ENCODE assay signal across 13 mouse cellular contexts in the genomic region with DNA sequence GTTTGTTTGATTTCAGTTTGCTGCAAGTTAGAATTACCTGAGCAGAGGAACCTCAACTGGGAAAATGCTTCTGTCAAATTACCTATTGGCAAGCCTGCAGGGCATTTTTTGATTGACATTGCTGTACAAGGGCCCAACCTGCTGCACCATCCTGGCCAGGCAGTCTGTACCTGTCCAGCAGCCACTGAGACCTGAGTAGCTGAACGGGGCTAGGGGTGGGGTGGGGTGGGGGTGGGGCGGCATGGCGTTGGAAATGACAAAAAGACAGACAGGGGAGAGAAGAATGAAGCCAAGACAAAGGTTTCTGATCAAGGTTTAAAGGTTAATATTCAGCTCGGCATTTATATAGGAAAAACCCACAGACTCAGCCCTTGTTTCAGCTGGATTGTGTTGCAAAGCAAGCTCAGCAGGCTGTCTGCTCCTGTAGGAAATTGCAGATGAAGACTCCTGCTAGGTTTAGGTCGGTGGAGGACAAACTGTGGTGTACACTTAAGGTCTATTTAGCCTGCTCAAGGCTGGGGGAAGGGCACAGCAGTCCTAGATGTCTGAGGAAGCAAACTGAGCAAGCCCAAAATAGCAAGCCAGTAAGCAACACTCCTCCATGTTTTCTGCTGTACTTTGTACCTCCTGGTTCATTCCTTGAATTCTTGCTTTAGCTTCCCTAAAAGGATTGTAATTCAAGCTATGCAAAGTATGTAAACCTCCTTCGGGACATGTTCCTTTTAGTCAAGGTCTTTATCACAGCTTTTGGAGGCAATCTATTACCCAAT.
DNase-seq lines count a peak whose midpoint lies in the region; ATAC-seq and TF ChIP-seq lines count a peak whose summit lies in the region.
"Had no signal": no experiment of that assay in that cellular context is flagged by ENCODE, and none has a peak within 500 bp of the region (broad histone marks: within the 10 kb centered on the region; RNA-seq: fewer than 3 reads in every experiment).

No protein-coding gene starts in this region.

- intact Hi-C loops in heart, adult 2 months (cut with DNase I): no loop called here

- H3K9ac ChIP-seq in heart, embryonic 12.5 days: no peak overlapping the region
- H3K9ac ChIP-seq in heart, adult 2 months (ENCODE audit: low read depth, low read length): no peak overlapping the region
- no peak overlapping the region for H3K9ac ChIP-seq in ES-Bruce4 (ENCODE audit: low read depth, poor library complexity, severe bottlenecking)
- H3K9ac ChIP-seq: forebrain, embryonic 15.5 days; stomach, embryonic 15.5 days had no signal

- no peak for TF ChIP-seq POLR2A in heart, adult 2 months (IDR thresholded peaks at IDR 0.05; ENCODE audit: insufficient read depth, low read depth, low read length)
- no peak for TF ChIP-seq POLR2A in ES-Bruce4 (IDR thresholded peaks at IDR 0.05; ENCODE audit: insufficient read depth, low read length)

- DNase-seq in heart, adult 2 months: no peak
- DNase-seq in embryo, embryonic 11 days: peak; percentile 18
- DNase-seq in kidney, postnatal 10 days: peak; percentile 57
- DNase-seq in thymus, postnatal 0 days (ENCODE audit: low spot score): no peak
- no peak for DNase-seq in cerebellum, postnatal 14 days
- no peak for DNase-seq in layer of hippocampus, adult 18-20 months (ENCODE audit: low spot score in 2 of 2)
- DNase-seq: adrenal gland, postnatal 10 days; liver had no signal

- WGBS in heart, embryonic 12.5 days: 14% methylated on average over 6 of the region's 6 CpGs
- 14% methylated on average over 6 of the region's 6 CpGs for WGBS in heart, adult 2 months

- H3K4me3 ChIP-seq in heart, embryonic 12.5 days: no peak overlapping the region
- no peak overlapping the region for H3K4me3 ChIP-seq in heart, adult 2 months
- H3K4me3 ChIP-seq in ES-Bruce4 (ENCODE audit: low read depth, low read length): no peak overlapping the region
- H3K4me3 ChIP-seq: forebrain, embryonic 15.5 days; stomach, embryonic 15.5 days had no signal

- 0 out of 2 replicates have a peak, but pooled peaks cover 5% of the 10 kb centered on the region for H3K4me1 ChIP-seq in heart, embryonic 12.5 days (replicated peaks)
- H3K4me1 ChIP-seq in heart, adult 2 months (ENCODE audit: control insufficient read depth, insufficient read depth, low read length): peaks cover 2% of the 10 kb centered on the region
- no peaks in the 10 kb centered on the region for H3K4me1 ChIP-seq in ES-Bruce4 (ENCODE audit: control insufficient read depth, insufficient read depth, low read length)
- H3K4me1 ChIP-seq: forebrain, embryonic 15.5 days; stomach, embryonic 15.5 days had no signal

- peak overlapping the region; percentile 28 for H3K4me2 ChIP-seq in heart, embryonic 12.5 days
- H3K4me2 ChIP-seq: forebrain, embryonic 15.5 days; stomach, embryonic 15.5 days had no signal

- no peaks in the 10 kb centered on the region for H3K36me3 ChIP-seq in heart, embryonic 12.5 days
- H3K36me3 ChIP-seq in heart, adult 2 months (ENCODE audit: control insufficient read depth, insufficient read depth, low read length): no peaks in the 10 kb centered on the region
- no peaks in the 10 kb centered on the region for H3K36me3 ChIP-seq in ES-Bruce4 (ENCODE audit: control insufficient read depth, insufficient read depth, low read length, poor library complexity, severe bottlenecking)
- H3K36me3 ChIP-seq: forebrain, embryonic 15.5 days; stomach, embryonic 15.5 days had no signal

- H3K27me3 ChIP-seq in heart, embryonic 12.5 days (replicated peaks): no peaks in the 10 kb centered on the region
- no peaks in the 10 kb centered on the region for H3K27me3 ChIP-seq in heart, adult 2 months (ENCODE audit: control insufficient read depth, insufficient read depth, low read length)
- no peaks in the 10 kb centered on the region for H3K27me3 ChIP-seq in ES-Bruce4 (ENCODE audit: control insufficient read depth, insufficient read depth, low read length, poor library complexity, severe bottlenecking)
- H3K27me3 ChIP-seq: forebrain, embryonic 15.5 days; stomach, embryonic 15.5 days had no signal

- H3K27ac ChIP-seq in heart, embryonic 12.5 days (ENCODE audit: poor library complexity, severe bottlenecking): peak overlapping the region; percentile 38; the same call in 1 of the 2 replicates
- no peak overlapping the region for H3K27ac ChIP-seq in heart, adult 2 months
- H3K27ac ChIP-seq in ES-Bruce4 (ENCODE audit: insufficient read depth, low read length): peak overlapping the region; percentile 95
- H3K27ac ChIP-seq: forebrain, embryonic 15.5 days; stomach, embryonic 15.5 days had no signal

- no peak for TF ChIP-seq EP300 in heart, adult 2 months (IDR thresholded peaks at IDR 0.05; ENCODE audit: insufficient read depth, low read depth, low read length)
- peak; percentile 92 for TF ChIP-seq EP300 in ES-Bruce4 (IDR thresholded peaks at IDR 0.05; ENCODE audit: insufficient read depth, low read depth, low read length)

- H3K79me2 ChIP-seq in heart, adult 2 months (replicated peaks; ENCODE audit: control insufficient read depth, insufficient read depth, low read length): no peaks in the 10 kb centered on the region

- ATAC-seq in heart, embryonic 12.5 days (ENCODE audit: insufficient number of reproducible peaks, low FRiP score): 0 out of 2 replicates have a peak, but pooled peaks have one; percentile 15
- ATAC-seq: forebrain, embryonic 15.5 days; inflammation-experienced regulatory T-cells, adult 6 months had no signal

- H3K9me3 ChIP-seq in heart, embryonic 12.5 days (replicated peaks): no peaks in the 10 kb centered on the region
- H3K9me3 ChIP-seq in ES-Bruce4 (replicated peaks; ENCODE audit: control insufficient read depth, insufficient read depth, low read length, poor library complexity, severe bottlenecking): peaks cover 22% of the 10 kb centered on the region
- H3K9me3 ChIP-seq: forebrain, embryonic 15.5 days; stomach, embryonic 15.5 days had no signal

- TF ChIP-seq CTCF in heart, adult 2 months (IDR thresholded peaks at IDR 0.05): no peak
- no peak for TF ChIP-seq CTCF in ES-Bruce4 (IDR thresholded peaks at IDR 0.05; ENCODE audit: low read depth, low read length)

Comparison
In these comparisons a context has a peak if more than half of its experiments do, and no peak if none do; other contexts are left out.
1. DNase-seq: peak in embryo, embryonic 11 days (single experiment) and kidney, postnatal 10 days (single experiment); none in heart, adult 2 months (0 of 2), thymus, postnatal 0 days (single experiment), cerebellum, postnatal 14 days (0 of 2) and layer of hippocampus, adult 18-20 months (0 of 2).